Mouse (Mus musculus): ENCODE results near the gene Prpf6. TPM values are rescaled to one million over a fixed set of nuclear protein-coding genes. Genes with fewer than 3 reads are reported as not detected.

Prpf6 gene
- polyA plus RNA-seq, 1 experiment from 2014 or later, result 32.3 TPM

- H3K27ac ChIP-seq (ENCODE audit: low read length), result no peak overlapping the region
- no peaks in the 10 kb centered on the region for H3K9me3 ChIP-seq (ENCODE audit: low read length)
- H3K4me2 ChIP-seq (replicated peaks; ENCODE audit: low read depth, low read length), result no peak overlapping the region
- H3K4me1 ChIP-seq (ENCODE audit: insufficient read depth, low read depth, low read length), result no peaks in the 10 kb centered on the region; the same call in 1 of the 2 replicates
- H3K9ac ChIP-seq (replicated peaks; ENCODE audit: low read depth), result no peak overlapping the region
- DNase-seq (ENCODE audit: low spot score) (no peak), ATAC-seq (no peak)
- no peaks in the 10 kb centered on the region for H3K27me3 ChIP-seq (replicated peaks; ENCODE audit: insufficient read depth, low read length)
- WGBS, result 59% methylated on average over 4 of the region's 4 CpGs
- no peak overlapping the region for H3K4me3 ChIP-seq (ENCODE audit: low read depth, low read length)
- peaks cover 8% of the 10 kb centered on the region; the same call in 1 of the 2 replicates for H3K36me3 ChIP-seq (ENCODE audit: insufficient read depth, low read length)
- TF ChIP-seq EP300 (IDR thresholded peaks at IDR 0.05) (no peak), CTCF (IDR thresholded peaks at IDR 0.05) (0 out of 2 replicates have a peak, but pooled peaks have one; percentile 7)
These were observed 91.7 kb downstream of the Prpf6 start for GRCm38 (mm10) chr2:181683381-181683780.

- no peak for DNase-seq (ENCODE audit: low spot score)
- H3K27ac ChIP-seq (ENCODE audit: low read length), result no peak overlapping the region
- H3K4me2 ChIP-seq (replicated peaks; ENCODE audit: low read depth, low read length), result no peak overlapping the region
- WGBS, result 55% methylated on average over 1 of the region's 1 CpGs
- H3K9ac ChIP-seq (replicated peaks; ENCODE audit: low read depth), result no peak overlapping the region
- H3K4me1 ChIP-seq (ENCODE audit: insufficient read depth, low read depth, low read length), result no peaks in the 10 kb centered on the region; the same call in 1 of the 2 replicates
- peaks cover 14% of the 10 kb centered on the region; the same call in 1 of the 2 replicates for H3K36me3 ChIP-seq (ENCODE audit: insufficient read depth, low read length)
- no peaks in the 10 kb centered on the region for H3K9me3 ChIP-seq (ENCODE audit: low read length)
- no peak for TF ChIP-seq CTCF (IDR thresholded peaks at IDR 0.05)
- no peak for TF ChIP-seq EP300 (IDR thresholded peaks at IDR 0.05)
- H3K4me3 ChIP-seq (ENCODE audit: low read depth, low read length), result no peak overlapping the region
- no peaks in the 10 kb centered on the region for H3K27me3 ChIP-seq (replicated peaks; ENCODE audit: insufficient read depth, low read length)
- no peak for ATAC-seq
These were observed 93.0 kb downstream of the Prpf6 start for GRCm38 (mm10) chr2:181684713-181685112.

- WGBS, result 88% methylated on average over 4 of the region's 4 CpGs
These were observed 94.0 kb downstream of the Prpf6 start for GRCm38 (mm10) chr2:181685686-181686085.

GRCm38 (mm10) chr2:181687586-181687985, 95.9 kb downstream of the Prpf6 start:
- no peak overlapping the region for H3K9ac ChIP-seq (replicated peaks; ENCODE audit: low read depth)
- DNase-seq (ENCODE audit: low spot score) (no peak), ATAC-seq (no peak)
- TF ChIP-seq EP300 (IDR thresholded peaks at IDR 0.05) (no peak), CTCF (IDR thresholded peaks at IDR 0.05) (no peak)
- H3K4me1 ChIP-seq (ENCODE audit: insufficient read depth, low read depth, low read length), result no peaks in the 10 kb centered on the region
- no peak overlapping the region for H3K4me3 ChIP-seq (ENCODE audit: low read depth, low read length)
- 96% methylated on average over 8 of the region's 8 CpGs for WGBS
- no peaks in the 10 kb centered on the region for H3K27me3 ChIP-seq (replicated peaks; ENCODE audit: insufficient read depth, low read length)
- no peak overlapping the region for H3K4me2 ChIP-seq (replicated peaks; ENCODE audit: low read depth, low read length)
- peaks cover 14% of the 10 kb centered on the region; the same call in 1 of the 2 replicates for H3K36me3 ChIP-seq (ENCODE audit: insufficient read depth, low read length)
- no peaks in the 10 kb centered on the region for H3K9me3 ChIP-seq (ENCODE audit: low read length)
- no peak overlapping the region for H3K27ac ChIP-seq (ENCODE audit: low read length)

More at GRCm38 (mm10) chr2:181685686-181686085, 94.0 kb downstream of the Prpf6 start:
- H3K4me1 ChIP-seq (ENCODE audit: insufficient read depth, low read depth, low read length), result no peaks in the 10 kb centered on the region; the same call in 1 of the 2 replicates
- H3K36me3 ChIP-seq (ENCODE audit: insufficient read depth, low read length), result peaks cover 14% of the 10 kb centered on the region; the same call in 1 of the 2 replicates
- no peak overlapping the region for H3K4me3 ChIP-seq (ENCODE audit: low read depth, low read length)
- no peak overlapping the region for H3K4me2 ChIP-seq (replicated peaks; ENCODE audit: low read depth, low read length)
- DNase-seq (ENCODE audit: low spot score) (no peak), ATAC-seq (no peak)
- no peak for TF ChIP-seq EP300 (IDR thresholded peaks at IDR 0.05)
- TF ChIP-seq CTCF (IDR thresholded peaks at IDR 0.05), result no peak
- H3K27ac ChIP-seq (ENCODE audit: low read length), result no peak overlapping the region
- H3K9me3 ChIP-seq (ENCODE audit: low read length), result no peaks in the 10 kb centered on the region
- H3K9ac ChIP-seq (replicated peaks; ENCODE audit: low read depth), result no peak overlapping the region
- no peaks in the 10 kb centered on the region for H3K27me3 ChIP-seq (replicated peaks; ENCODE audit: insufficient read depth, low read length)

GRCm38 (mm10) chr2:181689466-181690160, 97.9 kb downstream of the Prpf6 start:
- WGBS, result 87% methylated on average over 10 of the region's 10 CpGs
- no peak overlapping the region for H3K4me2 ChIP-seq (replicated peaks; ENCODE audit: low read depth, low read length)
- H3K27ac ChIP-seq (ENCODE audit: low read length), result no peak overlapping the region
- TF ChIP-seq EP300 (IDR thresholded peaks at IDR 0.05) (no peak), CTCF (IDR thresholded peaks at IDR 0.05) (no peak)
- no peaks in the 10 kb centered on the region for H3K9me3 ChIP-seq (ENCODE audit: low read length)
- no peak overlapping the region for H3K9ac ChIP-seq (replicated peaks; ENCODE audit: low read depth)
- peaks cover 14% of the 10 kb centered on the region; the same call in 1 of the 2 replicates for H3K36me3 ChIP-seq (ENCODE audit: insufficient read depth, low read length)
- H3K4me3 ChIP-seq (ENCODE audit: low read depth, low read length), result no peak overlapping the region
- DNase-seq (ENCODE audit: low spot score), result no peak
- H3K4me1 ChIP-seq (ENCODE audit: insufficient read depth, low read depth, low read length), result peaks cover 6% of the 10 kb centered on the region; the same call in 1 of the 2 replicates
- H3K27me3 ChIP-seq (replicated peaks; ENCODE audit: insufficient read depth, low read length), result no peaks in the 10 kb centered on the region
- no peak for ATAC-seq

- Histone ChIP-seq H3K4me1 (ENCODE audit: insufficient read depth, low read depth, low read length) (peaks cover 6% of the 10 kb centered on the region; the same call in 1 of the 2 replicates), H3K9ac (replicated peaks; ENCODE audit: low read depth) (no peak overlapping the region), H3K36me3 (ENCODE audit: insufficient read depth, low read length) (peaks cover 14% of the 10 kb centered on the region; the same call in 1 of the 2 replicates), H3K27ac (ENCODE audit: low read length) (no peak overlapping the region), H3K4me3 (ENCODE audit: low read depth, low read length) (no peak overlapping the region), H3K9me3 (ENCODE audit: low read length) (no peaks in the 10 kb centered on the region), H3K27me3 (replicated peaks; ENCODE audit: insufficient read depth, low read length) (no peaks in the 10 kb centered on the region), H3K4me2 (replicated peaks; ENCODE audit: low read depth, low read length) (no peak overlapping the region)
- ATAC-seq (no peak), DNase-seq (ENCODE audit: low spot score) (no peak)
- TF ChIP-seq CTCF (IDR thresholded peaks at IDR 0.05) (no peak), EP300 (IDR thresholded peaks at IDR 0.05) (no peak)
- 84% methylated on average over 6 of the region's 6 CpGs for WGBS
These were observed 99.4 kb downstream of the Prpf6 start for GRCm38 (mm10) chr2:181691083-181691482.

Measured in lung, postnatal 0 days (tissue).